Mouse (Mus musculus) thymus, postnatal 14 days (tissue): ENCODE data around the gene Efl1.
"Not testable (repeated sequence)": the region's sequence is repeated elsewhere in the genome, so short reads cannot be mapped to it uniquely, and the experiment has no call there.

Experiments
- DNase-seq: peaks from one replicate; pipeline ENCODE4 v3.0.0; 2021

Gene Efl1

GRCm38 (mm10) chr7:82764951-82765350, 116.5 kb downstream of the Efl1 start:
- DNase-seq: no peak

- DNase-seq: no peak
These were observed 118.2 kb downstream of the Efl1 start for GRCm38 (mm10) chr7:82766623-82767022.

GRCm38 (mm10) chr7:82770207-82770606, 121.8 kb downstream of the Efl1 start:
- no peak for DNase-seq

- DNase-seq: not testable (repeated sequence)
These were observed 122.7 kb downstream of the Efl1 start for GRCm38 (mm10) chr7:82770957-82771660.

- not testable (repeated sequence) for DNase-seq
These were observed 123.2 kb downstream of the Efl1 start for GRCm38 (mm10) chr7:82771661-82772021.

- no peak for DNase-seq
These were observed 124.1 kb downstream of the Efl1 start for GRCm38 (mm10) chr7:82772481-82772880.

- DNase-seq: no peak
These were observed 124.7 kb downstream of the Efl1 start for GRCm38 (mm10) chr7:82773150-82773549.

GRCm38 (mm10) chr7:82773884-82774283, 125.5 kb downstream of the Efl1 start:
- DNase-seq: no peak

- DNase-seq: no peak
These were observed 126.7 kb downstream of the Efl1 start for GRCm38 (mm10) chr7:82775090-82775489.

- DNase-seq: no peak
These were observed 134.7 kb downstream of the Efl1 start for GRCm38 (mm10) chr7:82783071-82783470.

- no peak for DNase-seq
These were observed 135.3 kb downstream of the Efl1 start for GRCm38 (mm10) chr7:82783693-82784092.

GRCm38 (mm10) chr7:82785335-82785934, 137.0 kb downstream of the Efl1 start:
- no peak for DNase-seq

GRCm38 (mm10) chr7:82785970-82786647, 137.7 kb downstream of the Efl1 start:
- DNase-seq: no peak

- DNase-seq: no peak
These were observed 144.2 kb downstream of the Efl1 start for GRCm38 (mm10) chr7:82792644-82793043.

GRCm38 (mm10) chr7:82793111-82793510, 144.7 kb downstream of the Efl1 start:
- DNase-seq: no peak

GRCm38 (mm10) chr7:82794542-82794941, 146.1 kb downstream of the Efl1 start:
- DNase-seq: no peak

- no peak for DNase-seq
These were observed 153.8 kb downstream of the Efl1 start for GRCm38 (mm10) chr7:82802206-82802605.

- DNase-seq: no peak
These were observed 159.8 kb downstream of the Efl1 start for GRCm38 (mm10) chr7:82808257-82808656.

GRCm38 (mm10) chr7:82809126-82809525, 160.7 kb downstream of the Efl1 start:
- DNase-seq: no peak

- DNase-seq: no peak
These were observed 162.4 kb downstream of the Efl1 start for GRCm38 (mm10) chr7:82810799-82811139.

GRCm38 (mm10) chr7:82811140-82811851, 162.9 kb downstream of the Efl1 start:
- DNase-seq: no peak

GRCm38 (mm10) chr7:82812186-82813155, 164.1 kb downstream of the Efl1 start:
- DNase-seq: no peak
